Mouse (Mus musculus) myocyte (in vitro differentiated cells): ENCODE measurements around the gene Hus1b.

Source experiments
- CEBPB ChIP-seq: IDR thresholded peaks from 2 replicates; pipeline ENCODE4 v1.6.1; 2011; ENCODE audit warnings: mild to moderate bottlenecking, moderate library complexity; ENCODE audit not compliant: poor library complexity, insufficient read depth, severe bottlenecking
- E2F4 ChIP-seq: IDR thresholded peaks from one replicate; pipeline ENCODE4 v1.6.1; 2011; ENCODE audit warnings: mild to moderate bottlenecking, control low read depth, moderate library complexity; ENCODE audit not compliant: insufficient read depth
- MAX ChIP-seq: IDR thresholded peaks from one replicate; pipeline ENCODE4 v1.6.1; 2011; ENCODE audit warnings: low read depth, mild to moderate bottlenecking, control low read depth
- MYOD1 ChIP-seq, 3 experiments: IDR thresholded peaks; one replicate each; pipeline ENCODE4 v1.6.1; 2011; ENCODE audit warnings: control low read depth in 2 of 3, low read depth in 2 of 3, mild to moderate bottlenecking in 2 of 3, moderate library complexity in 1 of 3; ENCODE audit not compliant: insufficient read length in 2 of 3, control insufficient read depth in 1 of 3
- MYOG ChIP-seq, 3 experiments: IDR thresholded peaks; one replicate each; pipeline ENCODE4 v1.6.1; 2011; ENCODE audit warnings: control low read depth in 2 of 3, low read depth in 2 of 3, mild to moderate bottlenecking in 2 of 3; ENCODE audit not compliant: insufficient read length in 2 of 3, control insufficient read depth in 1 of 3, insufficient read depth in 1 of 3
- POLR2A ChIP-seq: IDR thresholded peaks from one replicate; pipeline ENCODE4 v1.6.1; 2011; ENCODE audit warnings: low read depth, mild to moderate bottlenecking, control low read depth, moderate library complexity; ENCODE audit not compliant: insufficient read length
- POLR2AphosphoS2 ChIP-seq: IDR thresholded peaks from one replicate; pipeline ENCODE4 v1.6.1; 2011; ENCODE audit warnings: low read depth, control low read depth; ENCODE audit not compliant: insufficient read length
- REST ChIP-seq: IDR thresholded peaks from one replicate; pipeline ENCODE4 v1.6.1; 2011; ENCODE audit warnings: mild to moderate bottlenecking, control low read depth, moderate library complexity; ENCODE audit not compliant: insufficient read depth, insufficient read length
- SRF ChIP-seq: IDR thresholded peaks from one replicate; pipeline ENCODE4 v1.6.1; 2011; ENCODE audit warnings: low read depth; ENCODE audit not compliant: control insufficient read depth, insufficient read length
- TCF3 ChIP-seq: IDR thresholded peaks from one replicate; pipeline ENCODE4 v1.6.1; 2011; ENCODE audit warnings: low read depth, control low read depth; ENCODE audit not compliant: insufficient read length
- USF1 ChIP-seq: IDR thresholded peaks from one replicate; pipeline ENCODE4 v1.6.1; 2011; ENCODE audit warnings: low read depth, mild to moderate bottlenecking, control low read depth, moderate library complexity

DNA sequence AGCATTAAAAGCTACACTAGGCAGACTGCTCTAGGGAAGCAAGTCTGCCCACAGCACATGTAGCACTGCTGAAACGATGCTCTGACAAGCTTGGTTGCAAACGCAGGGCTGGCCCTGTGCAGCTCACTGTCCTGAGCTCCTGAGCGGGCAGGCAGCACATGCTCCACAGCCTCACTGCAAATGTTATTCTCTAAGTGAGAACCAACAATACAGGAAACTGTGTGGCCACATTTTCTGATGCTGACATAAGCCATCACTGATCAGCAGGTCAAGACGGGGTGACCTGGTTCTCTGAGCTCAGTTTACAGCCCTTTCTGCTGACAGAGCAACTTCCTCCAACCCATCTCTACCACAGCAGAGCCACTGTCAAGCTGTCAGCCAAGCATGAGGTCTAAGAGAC is 34.5 kb downstream of the Hus1b start:
- no peak for TF ChIP-seq POLR2A
- no peak for TF ChIP-seq E2F4
- no peak for TF ChIP-seq MYOD1 (IDR thresholded peaks at IDR 0.05; ENCODE audit: control insufficient read depth in 1 of 3, insufficient read length in 2 of 3, low read depth in 2 of 3)
- TF ChIP-seq MAX: no peak
- TF ChIP-seq SRF: no peak
- TF ChIP-seq CEBPB: no peak
- TF ChIP-seq POLR2AphosphoS2: no peak
- no peak for TF ChIP-seq TCF3
- no peak for TF ChIP-seq USF1
- no peak for TF ChIP-seq REST
- TF ChIP-seq MYOG (IDR thresholded peaks at IDR 0.05; ENCODE audit: control insufficient read depth in 1 of 3, insufficient read depth in 1 of 3, insufficient read length in 2 of 3, low read depth in 2 of 3): no peak
